Mouse (Mus musculus): ENCODE measurements around the gene Clstn1. TPM values are rescaled to one million over a fixed set of nuclear protein-coding genes. Genes with fewer than 3 reads are reported as not detected.

Gene Clstn1
- total RNA-seq, 2 experiments from 2014 or later = 0.83 to 0.84 TPM

DNA sequence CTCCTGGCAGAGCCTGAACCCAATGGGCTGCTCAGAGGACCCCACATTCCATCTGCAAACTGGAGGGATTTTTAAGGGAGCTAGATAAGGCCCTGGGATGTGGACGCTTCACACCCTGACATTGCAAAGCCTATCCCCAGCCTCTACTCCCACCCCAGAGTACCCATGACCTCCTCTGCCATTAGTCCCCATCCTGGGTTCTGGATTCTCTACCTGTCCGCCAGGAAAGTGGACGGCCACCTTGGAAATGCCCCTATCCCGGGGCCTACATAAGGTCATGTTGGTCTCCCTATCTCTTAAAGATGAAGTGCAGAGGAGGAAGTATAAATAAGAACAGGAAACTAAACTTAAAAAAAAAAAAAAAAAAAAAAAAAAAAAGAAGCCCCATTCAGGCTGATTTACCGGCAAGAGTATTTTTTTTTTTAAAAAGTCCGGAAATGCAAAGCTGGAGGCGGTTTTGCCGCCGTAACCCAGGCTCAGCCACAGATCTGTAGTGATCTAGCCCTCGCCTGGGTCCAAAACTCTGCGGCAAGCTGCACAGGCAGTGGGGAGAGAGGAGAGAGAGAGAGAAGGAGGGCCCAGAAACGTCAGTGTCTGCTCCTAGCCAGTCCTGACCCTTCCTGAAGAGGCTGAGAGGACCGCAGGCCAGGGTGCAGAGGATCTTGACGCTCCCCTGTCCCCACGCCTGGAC lies 111.4 kb downstream of the Clstn1 start:
- no peak; the same call in 1 of the 2 replicates for ATAC-seq (replicated peaks; ENCODE audit: low FRiP score, poor library complexity, severe bottlenecking)

DNA sequence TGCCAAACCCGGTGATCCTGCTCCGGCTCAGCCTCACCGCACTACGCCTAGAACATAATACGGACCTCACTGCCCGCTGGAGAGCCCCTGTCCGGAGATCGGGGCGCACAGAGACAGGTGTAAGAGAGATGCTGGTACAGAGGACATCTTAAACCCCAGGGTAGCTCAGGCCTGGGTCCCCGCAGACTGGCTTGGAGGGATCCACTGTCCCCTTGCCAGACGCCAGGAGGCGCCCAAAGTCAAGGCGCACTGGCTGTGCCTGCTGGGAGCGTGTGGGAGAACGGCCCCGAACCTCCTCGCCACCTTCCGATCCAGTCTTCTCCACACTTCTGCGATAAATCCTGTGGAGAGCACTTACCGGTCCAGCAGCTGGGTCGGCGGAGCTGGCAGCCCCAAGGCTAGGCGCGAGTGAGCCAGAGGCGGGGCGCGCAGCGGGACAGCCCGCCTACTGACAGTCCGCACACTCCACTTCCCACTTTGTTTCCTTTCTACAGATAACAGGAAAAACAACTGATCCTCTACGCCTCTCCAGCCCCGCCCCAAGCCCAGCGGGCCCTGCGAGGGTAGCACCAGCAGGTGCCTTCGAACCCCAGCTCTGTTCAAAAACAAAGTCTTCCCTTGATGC lies 112.0 kb downstream of the Clstn1 start:
- peak; percentile 59 for ATAC-seq (replicated peaks; ENCODE audit: low FRiP score, poor library complexity, severe bottlenecking)

Other genes with a start within 250 kb of the Clstn1 start
- 26.4 and 29.2 TPM in 2 replicates for gene Ube4b, start 159.7 kb upstream of the Clstn1 start, total RNA-seq (2015; ENCODE audit: low replicate concordance)
- gene Ube4b, start 159.7 kb upstream of the Clstn1 start, total RNA-seq (2017; ENCODE audit: low replicate concordance) = 17.5 and 21.9 TPM in 2 replicates
- gene Rbp7, start 131.5 kb upstream of the Clstn1 start, total RNA-seq (2015; ENCODE audit: low replicate concordance) = not detected in 2 replicates
- not detected in 2 replicates for gene Rbp7, start 131.5 kb upstream of the Clstn1 start, total RNA-seq (2017; ENCODE audit: low replicate concordance)
- gene Tmem274, start 109.1 kb upstream of the Clstn1 start, total RNA-seq (2015; ENCODE audit: low replicate concordance) = not detected in 2 replicates
- not detected in 2 replicates for gene Tmem274, start 109.1 kb upstream of the Clstn1 start, total RNA-seq (2017; ENCODE audit: low replicate concordance)
- 1.1 TPM in 1 of 2 replicates, not detected in the other for gene Nmnat1, start 101.3 kb upstream of the Clstn1 start, total RNA-seq (2015; ENCODE audit: low replicate concordance)
- 0.64 and 0.83 TPM in 2 replicates for gene Nmnat1, start 101.3 kb upstream of the Clstn1 start, total RNA-seq (2017; ENCODE audit: low replicate concordance)
- 4.7 and 6.7 TPM in 2 replicates for gene Lzic, start 101.2 kb upstream of the Clstn1 start, total RNA-seq (2015; ENCODE audit: low replicate concordance)
- gene Lzic, start 101.2 kb upstream of the Clstn1 start, total RNA-seq (2017; ENCODE audit: low replicate concordance) = 5.0 and 18.5 TPM in 2 replicates
- gene Ctnnbip1, start 68.2 kb upstream of the Clstn1 start, total RNA-seq (2015; ENCODE audit: low replicate concordance) = 0.42 TPM in 1 of 2 replicates, not detected in the other
- 0.39 TPM in 1 of 2 replicates, not detected in the other for gene Ctnnbip1, start 68.2 kb upstream of the Clstn1 start, total RNA-seq (2017; ENCODE audit: low replicate concordance)
- 5.9 and 8.6 TPM in 2 replicates for gene Pik3cd, start 116.1 kb downstream of the Clstn1 start, total RNA-seq (2015; ENCODE audit: low replicate concordance)
- gene Pik3cd, start 116.1 kb downstream of the Clstn1 start, total RNA-seq (2017; ENCODE audit: low replicate concordance) = 7.8 and 16.3 TPM in 2 replicates
- gene Tmem201, start 151.6 kb downstream of the Clstn1 start, total RNA-seq (2015; ENCODE audit: low replicate concordance) = 1.8 and 2.5 TPM in 2 replicates
- 0.53 and 1.7 TPM in 2 replicates for gene Tmem201, start 151.6 kb downstream of the Clstn1 start, total RNA-seq (2017; ENCODE audit: low replicate concordance)
- gene Slc25a33, start 187.8 kb downstream of the Clstn1 start, total RNA-seq (2015; ENCODE audit: low replicate concordance) = 1.1 TPM in 1 of 2 replicates, not detected in the other
- 0.64 TPM in 1 of 2 replicates, not detected in the other for gene Slc25a33, start 187.8 kb downstream of the Clstn1 start, total RNA-seq (2017; ENCODE audit: low replicate concordance)